ENCODE assay signal across 14 mouse cellular contexts in the genomic region with DNA sequence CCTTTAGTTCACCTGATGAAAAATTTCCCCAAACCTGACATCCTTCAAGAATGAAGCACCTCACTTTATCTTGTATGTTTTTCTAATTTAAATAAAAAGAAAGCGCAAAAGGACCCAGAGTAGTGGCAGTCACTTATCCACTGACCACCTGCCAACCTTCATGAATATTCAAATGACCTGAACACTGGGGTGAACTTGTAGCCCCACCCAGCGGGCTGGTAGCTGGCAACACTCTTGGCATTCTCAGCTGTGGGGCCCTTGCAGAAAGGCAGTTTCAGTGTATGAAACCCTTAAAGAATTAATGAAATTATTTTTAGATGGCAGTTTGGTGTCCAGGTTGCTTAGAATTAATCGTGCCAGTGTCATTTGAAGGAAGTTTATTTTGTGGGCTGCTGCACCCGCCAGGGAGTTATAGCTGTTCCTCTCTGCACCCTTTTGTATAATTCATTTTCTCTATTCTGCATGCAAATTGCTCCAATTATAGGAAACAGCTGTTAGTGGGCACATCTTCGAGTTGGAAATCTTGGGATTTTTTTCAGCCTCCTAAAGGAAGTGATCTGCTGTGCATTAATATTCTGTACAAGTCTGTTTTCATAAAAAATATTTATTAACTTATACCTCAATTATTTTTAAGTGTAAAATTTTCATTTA.
DNase-seq lines count a peak whose midpoint lies in the region; ATAC-seq and TF ChIP-seq lines count a peak whose summit lies in the region.
"Had no signal": no experiment of that assay in that cellular context is flagged by ENCODE, and none has a peak within 500 bp of the region (broad histone marks: within the 10 kb centered on the region; RNA-seq: fewer than 3 reads in every experiment).

No protein-coding gene starts in this region.

- TF ChIP-seq EP300 in stomach, postnatal 0 days (optimal IDR thresholded peaks at IDR 0.05): no peak

- H3K27ac ChIP-seq in layer of hippocampus, adult 2 months: peak overlapping the region; percentile 58
- no peak overlapping the region for H3K27ac ChIP-seq in stomach, postnatal 0 days (replicated peaks)

- ATAC-seq in stomach, postnatal 0 days (ENCODE audit: low FRiP score, low TSS enrichment): no peak
- no peak for ATAC-seq in inflammation-experienced regulatory T-cells, adult 6 months

- 65% methylated on average over 5 of the region's 5 CpGs for WGBS in stomach, postnatal 0 days

- no peaks in the 10 kb centered on the region for H3K27me3 ChIP-seq in stomach, postnatal 0 days (ENCODE audit: control insufficient read depth, insufficient read depth, low read length)

- peak; percentile 17 for DNase-seq in embryo, embryonic 11 days
- no peak for DNase-seq in embryo, embryonic 9.5 days (ENCODE audit: extremely low spot score)
- DNase-seq in retina, postnatal 1 day: peak; percentile 29
- DNase-seq in retina, embryonic 14.5 days (ENCODE audit: low spot score): no peak
- DNase-seq in layer of hippocampus, adult 2 months (ENCODE audit: low spot score in 2 of 2): peak; percentile 23 to 29
- DNase-seq in stomach, postnatal 0 days (ENCODE audit: low spot score): peak; percentile 48
- no peak for DNase-seq in ovary, postnatal 10 days (ENCODE audit: low spot score)
- DNase-seq: adrenal gland, postnatal 36 days; cerebellum, postnatal 36 days; heart, adult 18-20 months; lung, embryonic 14.5 days had no signal

- no peaks in the 10 kb centered on the region for H3K4me1 ChIP-seq in stomach, postnatal 0 days (replicated peaks; ENCODE audit: control insufficient read depth, insufficient read depth)

- peak; percentile 26; the same call in 1 of the 2 replicates for TF ChIP-seq CTCF in layer of hippocampus, adult 2 months (conservative IDR thresholded peaks at IDR 0.05)
- 0 out of 2 replicates have a peak, but pooled peaks have one; percentile 13 for TF ChIP-seq CTCF in stomach, postnatal 0 days (IDR thresholded peaks at IDR 0.05; ENCODE audit: low read depth)

- H3K4me2 ChIP-seq in stomach, postnatal 0 days (replicated peaks; ENCODE audit: low read depth): no peak overlapping the region
- H3K4me2 ChIP-seq: lung, embryonic 14.5 days had no signal

- H3K4me3 ChIP-seq in layer of hippocampus, adult 2 months: no peak overlapping the region
- no peak overlapping the region for H3K4me3 ChIP-seq in stomach, postnatal 0 days (ENCODE audit: low read depth, low read length)
- H3K4me3 ChIP-seq: erythroblast, embryonic 14.5 days; myocyte had no signal

- H3K9ac ChIP-seq in stomach, postnatal 0 days (ENCODE audit: low read length): no peak overlapping the region
- H3K9ac ChIP-seq: lung, embryonic 14.5 days had no signal

- H3K9me3 ChIP-seq in stomach, postnatal 0 days (ENCODE audit: control insufficient read depth, low read length): no peaks in the 10 kb centered on the region

- H3K36me3 ChIP-seq in stomach, postnatal 0 days (ENCODE audit: control insufficient read depth, insufficient read depth, low read length): no peaks in the 10 kb centered on the region

Comparison
In these comparisons a context has a peak if more than half of its experiments do, and no peak if none do; other contexts are left out.
1. DNase-seq: peak in embryo, embryonic 11 days (single experiment), retina, postnatal 1 day (single experiment), layer of hippocampus, adult 2 months (2 of 2) and stomach, postnatal 0 days (single experiment); none in embryo, embryonic 9.5 days (single experiment), retina, embryonic 14.5 days (single experiment) and ovary, postnatal 10 days (single experiment).